Mouse (Mus musculus) limb, embryonic 13.5 days (tissue): ENCODE measurements at regions not wholly inside any gene's neighbourhood (a gene's known extent, or its start where the extent isn't known, plus 50 kb on each side); places are given as distances from the start of the nearest gene placed in this dataset. TPM values are rescaled to one million over a fixed set of nuclear protein-coding genes. Genes with fewer than 3 reads are reported as not detected.

ENCODE experiments used
- ATAC-seq: fragments of 200-750 bp; cut with Nextera tagmentation; 2 replicates; pipeline ENCODE4 v1.8.0; 2017; ENCODE audit warnings: low read depth, moderate number of reproducible peaks, moderate TSS enrichment; ENCODE audit not compliant: low FRiP score
- H3K27ac ChIP-seq: fragments of 300-500 bp; sonication (generic); 2 replicates; pipeline ENCODE4 v1.5.1; 2015; ENCODE audit warnings: inconsistent platforms, mild to moderate bottlenecking, moderate library complexity
- H3K27me3 ChIP-seq: fragments of 300-500 bp; sonication (generic); 2 replicates; pipeline ENCODE4 v1.6.1; 2015; ENCODE audit warnings: mild to moderate bottlenecking, inconsistent platforms
- H3K36me3 ChIP-seq: fragments of 300-500 bp; sonication (generic); 2 replicates; pipeline ENCODE4 v1.6.1; 2015; ENCODE audit warnings: inconsistent platforms, mild to moderate bottlenecking, moderate library complexity
- H3K4me1 ChIP-seq: fragments of 300-500 bp; sonication (generic); 2 replicates; pipeline ENCODE4 v1.6.1; 2015; ENCODE audit warnings: inconsistent platforms
- H3K4me2 ChIP-seq: fragments of 300-500 bp; sonication (generic); replicated peaks from 2 replicates; pipeline ENCODE4 v1.6.1; 2015; ENCODE audit warnings: inconsistent platforms, mild to moderate bottlenecking, moderate library complexity
- H3K4me3 ChIP-seq: fragments of 300-500 bp; sonication (generic); 2 replicates; pipeline ENCODE4 v1.5.1; 2015; ENCODE audit warnings: moderate library complexity, mild to moderate bottlenecking, inconsistent platforms
- H3K9ac ChIP-seq: fragments of 300-500 bp; sonication (generic); 2 replicates; pipeline ENCODE4 v1.6.1; 2015; ENCODE audit warnings: mild to moderate bottlenecking, inconsistent platforms
- H3K9me3 ChIP-seq: fragments of 300-500 bp; sonication (generic); 2 replicates; pipeline ENCODE4 v1.6.1; 2016; ENCODE audit warnings: inconsistent platforms
- WGBS: fragments of 180-500 bp; shearing (Covaris S2); methylation state at CpG from one replicate; pipeline ENCODE4 v1.1.7; 2015; 5-methylcytosine and 5-hydroxymethylcytosine counted together
- microRNA-seq: library from miRNA; unstranded; fragments of <30 nt; microRNA quantifications from one replicate; pipeline ENCODE4, GENCODE M21; 2016

DNA sequence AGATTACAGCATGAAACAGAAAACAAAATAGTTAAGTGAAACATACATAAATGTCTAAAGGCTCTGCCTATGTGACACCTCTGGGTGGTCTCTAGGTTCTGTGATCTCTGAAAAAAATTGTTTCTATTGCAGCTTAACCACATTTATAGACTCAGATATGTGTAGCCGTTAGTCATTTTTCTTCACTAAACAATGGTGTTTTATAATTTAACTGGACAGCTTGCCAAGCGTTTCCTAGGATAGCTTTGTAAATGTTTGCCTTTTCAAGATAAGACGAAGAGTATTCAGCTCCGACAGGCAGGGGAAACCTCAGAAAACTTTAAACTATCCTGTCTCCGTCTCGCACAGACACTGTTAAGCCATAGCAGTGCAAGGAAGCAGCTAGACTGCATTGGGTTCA, 98.3 kb downstream of the Klhl6 start:
- Histone ChIP-seq H3K36me3 (no peaks in the 10 kb centered on the region), H3K27me3 (no peaks in the 10 kb centered on the region), H3K27ac (no peak overlapping the region), H3K9ac (no peak overlapping the region), H3K4me3 (no peak overlapping the region), H3K4me1 (0 out of 2 replicates have a peak, but pooled peaks cover 4% of the 10 kb centered on the region), H3K9me3 (no peaks in the 10 kb centered on the region), H3K4me2 (no peak overlapping the region)
- no peak for ATAC-seq
- 74% methylated on average over 6 of the region's 6 CpGs for WGBS

GRCm38 (mm10) chr16:19886596-19886995, 96.2 kb downstream of the Klhl6 start:
- Histone ChIP-seq H3K27me3 (no peaks in the 10 kb centered on the region), H3K9ac (no peak overlapping the region)
- ATAC-seq: no peak

GRCm38 (mm10) chr16:19889576-19889975, 93.3 kb downstream of the Klhl6 start:
- H3K4me2 ChIP-seq: no peak overlapping the region
- H3K4me3 ChIP-seq: no peak overlapping the region
- H3K27ac ChIP-seq: no peak overlapping the region
- no peaks in the 10 kb centered on the region for H3K27me3 ChIP-seq
- H3K9ac ChIP-seq: no peak overlapping the region
- 35% methylated on average over 3 of the region's 3 CpGs for WGBS
- no peak for ATAC-seq
- H3K36me3 ChIP-seq: no peaks in the 10 kb centered on the region
- no peaks in the 10 kb centered on the region for H3K9me3 ChIP-seq
- H3K4me1 ChIP-seq: no peaks in the 10 kb centered on the region

More at GRCm38 (mm10) chr16:19886596-19886995, 96.2 kb downstream of the Klhl6 start:
- Histone ChIP-seq H3K4me2 (no peak overlapping the region), H3K4me3 (no peak overlapping the region), H3K9me3 (no peaks in the 10 kb centered on the region), H3K36me3 (no peaks in the 10 kb centered on the region), H3K27ac (no peak overlapping the region), H3K4me1 (0 out of 2 replicates have a peak, but pooled peaks cover 4% of the 10 kb centered on the region)

GRCm38 (mm10) chr16:19891441-19891840, 91.4 kb downstream of the Klhl6 start:
- Histone ChIP-seq H3K27ac (no peak overlapping the region), H3K9ac (no peak overlapping the region), H3K4me3 (no peak overlapping the region), H3K27me3 (no peaks in the 10 kb centered on the region), H3K9me3 (no peaks in the 10 kb centered on the region), H3K36me3 (no peaks in the 10 kb centered on the region), H3K4me2 (no peak overlapping the region), H3K4me1 (no peaks in the 10 kb centered on the region)
- WGBS: 82% methylated on average over 3 of the region's 3 CpGs
- no peak for ATAC-seq

DNA sequence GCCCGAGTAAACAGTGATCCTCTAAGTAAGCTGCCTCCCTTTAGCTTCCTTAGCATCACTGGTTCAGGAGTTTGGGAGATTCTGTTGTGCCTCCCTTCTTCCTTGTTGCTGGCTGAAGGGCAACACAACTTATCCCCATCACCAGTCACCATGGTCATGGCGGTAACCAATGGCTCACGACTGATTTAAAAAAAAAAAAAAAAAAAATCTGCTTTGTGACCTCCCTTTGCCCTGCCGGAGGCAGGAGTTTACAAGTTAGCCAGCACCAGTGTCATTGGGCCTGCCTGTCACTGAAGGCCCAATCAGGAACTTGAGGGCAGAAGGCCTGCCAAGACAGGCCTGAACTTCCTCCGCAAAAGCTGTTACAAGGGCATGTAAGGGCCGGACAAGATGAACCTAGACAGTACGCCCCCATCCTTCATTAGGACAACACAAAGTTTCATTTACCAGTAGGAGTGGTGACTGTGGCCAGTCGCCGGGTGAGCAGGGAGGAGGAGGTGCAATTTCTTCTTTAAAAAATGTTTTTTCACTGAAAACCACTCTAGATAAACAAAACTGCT, 88.3 kb downstream of the Klhl6 start:
- H3K4me3 ChIP-seq: no peak overlapping the region
- WGBS: 81% methylated on average over 9 of the region's 9 CpGs
- ATAC-seq: no peak
- H3K9ac ChIP-seq: no peak overlapping the region
- H3K27me3 ChIP-seq: no peaks in the 10 kb centered on the region
- H3K4me2 ChIP-seq: no peak overlapping the region
- no peaks in the 10 kb centered on the region for H3K9me3 ChIP-seq
- H3K4me1 ChIP-seq: no peaks in the 10 kb centered on the region
- no peaks in the 10 kb centered on the region for H3K36me3 ChIP-seq
- H3K27ac ChIP-seq: no peak overlapping the region

Small RNA genes lying in the stretch of these regions (microRNA-seq; reads per million reads assigned to microRNA genes)
- gene Gm27883: not detected
